Mouse (Mus musculus): ENCODE data around the gene Trap1. TPM values are rescaled to one million over a fixed set of nuclear protein-coding genes. Genes with fewer than 3 reads are reported as not detected.
"Not testable (repeated sequence)": the region's sequence is repeated elsewhere in the genome, so short reads cannot be mapped to it uniquely, and the experiment has no call there.

Trap1 gene
- polyA plus RNA-seq, 1 experiment from 2014 or later = 122 TPM

GRCm38 (mm10) chr16:4029371-4029841 is 48.2 kb downstream of the Trap1 start:
- whole genome bisulfite sequencing = 87% methylated on average over 5 of the region's 5 CpGs
- Histone ChIP-seq H3K27ac (replicated peaks in 1 of 2; ENCODE audit: control insufficient read depth in 1 of 2, insufficient read depth in 1 of 2, low read depth in 2 of 2, low read length in 2 of 2) (no peak overlapping the region), H3K36me3 (ENCODE audit: control insufficient read depth, insufficient read depth, low read length) (no peaks in the 10 kb centered on the region), H3K4me2 (ENCODE audit: low read length) (no peak overlapping the region), H3K4me3 (ENCODE audit: control insufficient read depth in 1 of 2, insufficient read depth in 1 of 2, low read depth in 1 of 2, low read length in 2 of 2) (no peak overlapping the region), H3K27me3 (ENCODE audit: control insufficient read depth, insufficient read depth, low read length) (no peaks in the 10 kb centered on the region), H3K9ac (ENCODE audit: low read length) (no peak overlapping the region), H3K4me1 (ENCODE audit: control insufficient read depth in 2 of 2, insufficient read depth in 2 of 2, low read length in 2 of 2) (peaks cover 0 to 5% of the 10 kb centered on the region in 2 experiments; a peak in 1 of 4 replicates), H3K9me3 (ENCODE audit: control insufficient read depth, low read length) (no peaks in the 10 kb centered on the region)
- ATAC-seq (ENCODE audit: insufficient number of reproducible peaks, insufficient read depth, low FRiP score, low read depth) = no peak

GRCm38 (mm10) chr16:4027211-4027610 is 50.4 kb downstream of the Trap1 start:
- Histone ChIP-seq H3K4me2 (ENCODE audit: low read length) (no peak overlapping the region), H3K27ac (replicated peaks in 1 of 2; ENCODE audit: control insufficient read depth in 1 of 2, insufficient read depth in 1 of 2, low read depth in 2 of 2, low read length in 2 of 2) (no peak overlapping the region), H3K27me3 (ENCODE audit: control insufficient read depth, insufficient read depth, low read length) (no peaks in the 10 kb centered on the region), H3K9ac (ENCODE audit: low read length) (no peak overlapping the region), H3K36me3 (ENCODE audit: control insufficient read depth, insufficient read depth, low read length) (no peaks in the 10 kb centered on the region), H3K4me3 (ENCODE audit: control insufficient read depth in 1 of 2, insufficient read depth in 1 of 2, low read depth in 1 of 2, low read length in 2 of 2) (no peak overlapping the region), H3K4me1 (ENCODE audit: control insufficient read depth in 2 of 2, insufficient read depth in 2 of 2, low read length in 2 of 2) (no peaks in the 10 kb centered on the region), H3K9me3 (ENCODE audit: control insufficient read depth, low read length) (no peaks in the 10 kb centered on the region)
- WGBS = 66% methylated on average over 3 of the region's 3 CpGs
- ATAC-seq (ENCODE audit: insufficient number of reproducible peaks, insufficient read depth, low FRiP score, low read depth) = no peak

GRCm38 (mm10) chr16:4026672-4027071 is 51.0 kb downstream of the Trap1 start:
- ATAC-seq (ENCODE audit: insufficient number of reproducible peaks, insufficient read depth, low FRiP score, low read depth) = no peak
- Histone ChIP-seq H3K4me3 (ENCODE audit: control insufficient read depth in 1 of 2, insufficient read depth in 1 of 2, low read depth in 1 of 2, low read length in 2 of 2) (no peak overlapping the region), H3K27ac (replicated peaks in 1 of 2; ENCODE audit: control insufficient read depth in 1 of 2, insufficient read depth in 1 of 2, low read depth in 2 of 2, low read length in 2 of 2) (no peak overlapping the region), H3K36me3 (ENCODE audit: control insufficient read depth, insufficient read depth, low read length) (no peaks in the 10 kb centered on the region), H3K9me3 (ENCODE audit: control insufficient read depth, low read length) (no peaks in the 10 kb centered on the region), H3K9ac (ENCODE audit: low read length) (no peak overlapping the region), H3K27me3 (ENCODE audit: control insufficient read depth, insufficient read depth, low read length) (no peaks in the 10 kb centered on the region), H3K4me1 (ENCODE audit: control insufficient read depth in 2 of 2, insufficient read depth in 2 of 2, low read length in 2 of 2) (no peaks in the 10 kb centered on the region), H3K4me2 (ENCODE audit: low read length) (no peak overlapping the region)
- 61% methylated on average over 1 of the region's 1 CpGs for WGBS

GRCm38 (mm10) chr16:4022719-4023118 is 54.9 kb downstream of the Trap1 start:
- no peak for ATAC-seq (ENCODE audit: insufficient number of reproducible peaks, insufficient read depth, low FRiP score, low read depth)
- 60% methylated on average over 4 of the region's 4 CpGs for WGBS

GRCm38 (mm10) chr16:4021241-4021640 is 56.4 kb downstream of the Trap1 start:
- Histone ChIP-seq H3K27ac (replicated peaks in 1 of 2; ENCODE audit: control insufficient read depth in 1 of 2, insufficient read depth in 1 of 2, low read depth in 2 of 2, low read length in 2 of 2) (no peak overlapping the region), H3K27me3 (ENCODE audit: control insufficient read depth, insufficient read depth, low read length) (no peaks in the 10 kb centered on the region), H3K4me3 (ENCODE audit: control insufficient read depth in 1 of 2, insufficient read depth in 1 of 2, low read depth in 1 of 2, low read length in 2 of 2) (no peak overlapping the region), H3K36me3 (ENCODE audit: control insufficient read depth, insufficient read depth, low read length) (no peaks in the 10 kb centered on the region), H3K4me2 (ENCODE audit: low read length) (no peak overlapping the region), H3K9me3 (ENCODE audit: control insufficient read depth, low read length) (no peaks in the 10 kb centered on the region), H3K4me1 (ENCODE audit: control insufficient read depth in 2 of 2, insufficient read depth in 2 of 2, low read length in 2 of 2) (no peaks in the 10 kb centered on the region), H3K9ac (ENCODE audit: low read length) (no peak overlapping the region)
- no peak for ATAC-seq (ENCODE audit: insufficient number of reproducible peaks, insufficient read depth, low FRiP score, low read depth)
- 87% methylated on average over 1 of the region's 1 CpGs for WGBS

More at GRCm38 (mm10) chr16:4022719-4023118, 54.9 kb downstream of the Trap1 start:
- H3K27ac ChIP-seq (replicated peaks in 1 of 2; ENCODE audit: control insufficient read depth in 1 of 2, insufficient read depth in 1 of 2, low read depth in 2 of 2, low read length in 2 of 2) = no peak overlapping the region
- H3K36me3 ChIP-seq (ENCODE audit: control insufficient read depth, insufficient read depth, low read length) = no peaks in the 10 kb centered on the region
- no peaks in the 10 kb centered on the region for H3K4me1 ChIP-seq (ENCODE audit: control insufficient read depth in 2 of 2, insufficient read depth in 2 of 2, low read length in 2 of 2)
- H3K9me3 ChIP-seq (ENCODE audit: control insufficient read depth, low read length) = no peaks in the 10 kb centered on the region
- H3K4me2 ChIP-seq (ENCODE audit: low read length) = no peak overlapping the region
- H3K9ac ChIP-seq (ENCODE audit: low read length) = no peak overlapping the region
- no peak overlapping the region for H3K4me3 ChIP-seq (ENCODE audit: control insufficient read depth in 1 of 2, insufficient read depth in 1 of 2, low read depth in 1 of 2, low read length in 2 of 2)
- H3K27me3 ChIP-seq (ENCODE audit: control insufficient read depth, insufficient read depth, low read length) = no peaks in the 10 kb centered on the region

- ATAC-seq (ENCODE audit: insufficient number of reproducible peaks, insufficient read depth, low FRiP score, low read depth); H3K27ac ChIP-seq (replicated peaks in 1 of 2; ENCODE audit: control insufficient read depth in 1 of 2, insufficient read depth in 1 of 2, low read depth in 2 of 2, low read length in 2 of 2); H3K4me2 ChIP-seq (ENCODE audit: low read length); H3K9me3 ChIP-seq (ENCODE audit: control insufficient read depth, low read length); H3K9ac ChIP-seq (ENCODE audit: low read length); H3K4me3 ChIP-seq (ENCODE audit: control insufficient read depth in 1 of 2, insufficient read depth in 1 of 2, low read depth in 1 of 2, low read length in 2 of 2); H3K4me1 ChIP-seq (ENCODE audit: control insufficient read depth in 2 of 2, insufficient read depth in 2 of 2, low read length in 2 of 2); H3K27me3 ChIP-seq (ENCODE audit: control insufficient read depth, insufficient read depth, low read length); H3K36me3 ChIP-seq (ENCODE audit: control insufficient read depth, insufficient read depth, low read length): not testable (repeated sequence)
- WGBS = 78% methylated on average over 6 of the region's 6 CpGs
Measured at GRCm38 (mm10) chr16:4017466-4017865, 60.2 kb downstream of the Trap1 start.

- H3K9ac ChIP-seq (ENCODE audit: low read length); H3K4me3 ChIP-seq (ENCODE audit: control insufficient read depth in 1 of 2, insufficient read depth in 1 of 2, low read depth in 1 of 2, low read length in 2 of 2); ATAC-seq (ENCODE audit: insufficient number of reproducible peaks, insufficient read depth, low FRiP score, low read depth); H3K4me2 ChIP-seq (ENCODE audit: low read length); H3K4me1 ChIP-seq (ENCODE audit: control insufficient read depth in 2 of 2, insufficient read depth in 2 of 2, low read length in 2 of 2); H3K9me3 ChIP-seq (ENCODE audit: control insufficient read depth, low read length); H3K36me3 ChIP-seq (ENCODE audit: control insufficient read depth, insufficient read depth, low read length); H3K27me3 ChIP-seq (ENCODE audit: control insufficient read depth, insufficient read depth, low read length); H3K27ac ChIP-seq (replicated peaks in 1 of 2; ENCODE audit: control insufficient read depth in 1 of 2, insufficient read depth in 1 of 2, low read depth in 2 of 2, low read length in 2 of 2): not testable (repeated sequence)
- 68% methylated on average over 17 of the region's 17 CpGs for WGBS
Measured at GRCm38 (mm10) chr16:4016786-4017185, 60.8 kb downstream of the Trap1 start.

- H3K9me3 ChIP-seq (ENCODE audit: control insufficient read depth, low read length) = 0 out of 2 replicates have a peak, but pooled peaks cover 7% of the 10 kb centered on the region
- ATAC-seq (ENCODE audit: insufficient number of reproducible peaks, insufficient read depth, low FRiP score, low read depth) = no peak
- no peaks in the 10 kb centered on the region for H3K36me3 ChIP-seq (ENCODE audit: control insufficient read depth, insufficient read depth, low read length)
- no peaks in the 10 kb centered on the region for H3K27me3 ChIP-seq (ENCODE audit: control insufficient read depth, insufficient read depth, low read length)
- no peak overlapping the region for H3K27ac ChIP-seq (replicated peaks in 1 of 2; ENCODE audit: control insufficient read depth in 1 of 2, insufficient read depth in 1 of 2, low read depth in 2 of 2, low read length in 2 of 2)
- 74% methylated on average over 5 of the region's 5 CpGs for WGBS
- H3K4me2 ChIP-seq (ENCODE audit: low read length) = no peak overlapping the region
- no peak overlapping the region for H3K4me3 ChIP-seq (ENCODE audit: control insufficient read depth in 1 of 2, insufficient read depth in 1 of 2, low read depth in 1 of 2, low read length in 2 of 2)
- no peaks in the 10 kb centered on the region for H3K4me1 ChIP-seq (ENCODE audit: control insufficient read depth in 2 of 2, insufficient read depth in 2 of 2, low read length in 2 of 2)
- no peak overlapping the region for H3K9ac ChIP-seq (ENCODE audit: low read length)
Measured at GRCm38 (mm10) chr16:4014040-4014668, 63.5 kb downstream of the Trap1 start.

Data from heart, embryonic 14.5 days (tissue).